Mouse (Mus musculus) stomach, postnatal 0 days (tissue): ENCODE data around the gene Atp2a2.

Experiments used
- CTCF ChIP-seq: IDR thresholded peaks from 2 replicates; pipeline ENCODE4 v1.5.1; 2016; ENCODE audit warnings: antibody characterized with exemption, low read depth, mild to moderate bottlenecking, moderate library complexity
- EP300 ChIP-seq: optimal IDR thresholded peaks from 2 replicates; pipeline ENCODE3; 2016; ENCODE audit warnings: antibody characterized with exemption

- TF ChIP-seq CTCF, result no peak
- no peak for TF ChIP-seq EP300
Measured at GRCm38 (mm10) chr5:122527761-122528160, 25.7 kb upstream of the Atp2a2 start.
